Mouse (Mus musculus) 416B (cell line): ENCODE results near the gene Zfp36l2.
"Not testable (repeated sequence)": the region's sequence is repeated elsewhere in the genome, so short reads cannot be mapped to it uniquely, and the experiment has no call there.

Experiments used
- DNase-seq: peaks from one replicate; pipeline ENCODE4 v3.0.0; 2011; ENCODE audit warnings: low read depth

Gene Zfp36l2

GRCm38 (mm10) chr17:84195003-84195395 lies 7.3 kb upstream of the Zfp36l2 start:
- peak; percentile 48 for DNase-seq

GRCm38 (mm10) chr17:84194282-84195002 lies 6.7 kb upstream of the Zfp36l2 start:
- no peak for DNase-seq

GRCm38 (mm10) chr17:84193411-84193810 lies 5.7 kb upstream of the Zfp36l2 start:
- no peak for DNase-seq

GRCm38 (mm10) chr17:84191946-84192345 lies 4.2 kb upstream of the Zfp36l2 start:
- no peak for DNase-seq

- DNase-seq = peak; percentile 83
Measured at GRCm38 (mm10) chr17:84190885-84191284, 3.1 kb upstream of the Zfp36l2 start.

- DNase-seq = peak; percentile 32
Measured at GRCm38 (mm10) chr17:84189127-84189854, 1.5 kb upstream of the Zfp36l2 start.

- DNase-seq = peak; percentile 91
Measured at GRCm38 (mm10) chr17:84188374-84188961, 721 bp upstream of the Zfp36l2 start.

GRCm38 (mm10) chr17:84187264-84187663 lies 483 bp downstream of the Zfp36l2 start:
- not testable (repeated sequence) for DNase-seq

- DNase-seq = peak; percentile 57
Measured at GRCm38 (mm10) chr17:84186451-84187202, 1.1 kb downstream of the Zfp36l2 start.

- DNase-seq = peak; percentile 42
Measured at GRCm38 (mm10) chr17:84185581-84186450, 1.9 kb downstream of the Zfp36l2 start.

GRCm38 (mm10) chr17:84185011-84185411 lies 2.7 kb downstream of the Zfp36l2 start:
- peak; percentile 53 for DNase-seq

GRCm38 (mm10) chr17:84183291-84183781 lies 4.4 kb downstream of the Zfp36l2 start:
- peak; percentile 89 for DNase-seq

- DNase-seq = peak; percentile 86
Measured at GRCm38 (mm10) chr17:84182311-84183271, 5.2 kb downstream of the Zfp36l2 start.

GRCm38 (mm10) chr17:84181502-84182310 lies 6.0 kb downstream of the Zfp36l2 start:
- peak; percentile 96 for DNase-seq

- DNase-seq = peak; percentile 98
Measured at GRCm38 (mm10) chr17:84180715-84181501, 6.8 kb downstream of the Zfp36l2 start.

GRCm38 (mm10) chr17:84179973-84180365 lies 7.8 kb downstream of the Zfp36l2 start:
- no peak for DNase-seq

- DNase-seq = no peak
Measured at GRCm38 (mm10) chr17:84179026-84179972, 8.4 kb downstream of the Zfp36l2 start.
